Mouse (Mus musculus): ENCODE results near the gene Ak5. TPM values are rescaled to one million over a fixed set of nuclear protein-coding genes. Genes with fewer than 3 reads are reported as not detected.

Gene Ak5
- polyA plus RNA-seq, 1 experiment from 2014 or later = 1.8 TPM

DNA sequence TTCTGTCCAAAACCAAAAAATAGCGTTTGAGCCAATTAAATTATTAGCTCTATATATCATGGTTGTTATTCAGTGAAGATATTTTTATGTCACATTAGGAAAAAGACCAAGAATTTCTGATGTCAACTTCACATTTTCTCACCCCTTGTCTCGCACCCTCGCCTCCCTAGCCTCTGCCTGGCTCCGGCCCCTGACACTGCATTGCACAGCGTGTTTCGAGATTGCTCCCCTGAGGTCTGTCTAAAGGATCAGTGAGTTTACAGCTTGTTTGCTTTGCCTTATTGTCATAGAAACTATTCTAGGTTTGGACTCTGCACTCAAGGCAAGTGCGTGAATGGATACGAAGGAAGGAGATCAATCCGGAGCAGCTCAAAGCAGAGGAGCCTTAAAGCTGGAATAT is 20.9 kb upstream of the Ak5 start:
- no peak overlapping the region for H3K4me3 ChIP-seq
- no peaks in the 10 kb centered on the region for H3K9me3 ChIP-seq
- no peaks in the 10 kb centered on the region for H3K36me3 ChIP-seq
- H3K4me1 ChIP-seq = no peaks in the 10 kb centered on the region
- no peak overlapping the region for H3K9ac ChIP-seq
- 81% methylated on average over 9 of the region's 9 CpGs for whole genome bisulfite sequencing
- no peaks in the 10 kb centered on the region for H3K27me3 ChIP-seq
- H3K27ac ChIP-seq = no peak overlapping the region
- H3K4me2 ChIP-seq (replicated peaks) = no peak overlapping the region
- ATAC-seq (ENCODE audit: low FRiP score, low read depth) = no peak

DNA sequence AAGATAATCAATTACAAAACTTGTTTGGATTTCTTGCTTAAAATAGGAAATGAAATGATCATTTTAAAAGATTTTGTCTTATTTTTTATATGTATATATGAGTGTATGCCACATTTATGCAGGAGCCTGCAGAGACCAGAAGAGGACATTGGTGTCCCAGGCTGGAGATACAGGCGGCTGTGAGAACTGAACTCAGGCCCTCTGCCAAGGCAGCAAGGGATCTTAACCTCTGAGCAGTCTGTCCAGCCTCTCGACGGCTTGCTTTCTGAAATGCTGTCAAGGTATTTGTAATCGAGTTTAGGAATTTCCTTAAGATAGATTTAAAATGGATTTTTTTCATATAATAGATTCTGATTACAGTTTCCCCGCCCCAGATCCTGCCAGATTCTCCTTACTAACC is 20.4 kb upstream of the Ak5 start:
- H3K4me2 ChIP-seq (replicated peaks) = no peak overlapping the region
- WGBS = 86% methylated on average over 5 of the region's 5 CpGs
- H3K27ac ChIP-seq = no peak overlapping the region
- no peak for ATAC-seq (ENCODE audit: low FRiP score, low read depth)
- no peaks in the 10 kb centered on the region for H3K27me3 ChIP-seq
- no peaks in the 10 kb centered on the region for H3K36me3 ChIP-seq
- no peaks in the 10 kb centered on the region for H3K9me3 ChIP-seq
- no peak overlapping the region for H3K4me3 ChIP-seq
- H3K4me1 ChIP-seq = no peaks in the 10 kb centered on the region
- no peak overlapping the region for H3K9ac ChIP-seq

- Histone ChIP-seq H3K4me3 (no peak overlapping the region), H3K9ac (no peak overlapping the region), H3K4me1 (peaks cover 6% of the 10 kb centered on the region; the same call in 1 of the 2 replicates), H3K27me3 (peaks cover 11% of the 10 kb centered on the region), H3K27ac (no peak overlapping the region), H3K4me2 (replicated peaks) (no peak overlapping the region), H3K9me3 (no peaks in the 10 kb centered on the region), H3K36me3 (no peaks in the 10 kb centered on the region)
- ATAC-seq (ENCODE audit: low FRiP score, low read depth) = no peak
- 77% methylated on average over 6 of the region's 6 CpGs for WGBS
Observed at GRCm38 (mm10) chr3:152674663-152675062, 6.5 kb upstream of the Ak5 start.

DNA sequence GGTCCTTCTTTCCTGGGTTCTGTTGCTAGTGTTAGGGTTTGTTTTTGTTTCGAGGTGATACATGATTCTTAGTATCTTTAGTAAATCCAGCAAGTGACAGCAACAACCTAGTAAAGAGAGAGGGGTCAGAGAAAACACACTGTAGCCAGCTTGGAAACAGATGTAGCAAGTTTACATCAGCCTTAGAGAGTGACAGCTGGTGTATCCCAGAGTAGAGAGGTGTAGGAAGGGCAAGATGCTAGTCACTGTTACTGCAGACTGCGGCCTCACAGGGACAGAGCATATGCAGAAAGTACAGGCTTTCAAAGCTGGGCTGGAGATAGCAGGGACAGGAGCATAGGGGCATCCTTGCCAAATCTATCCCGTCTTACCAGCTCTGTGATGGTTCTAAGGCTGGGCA is 1.6 kb upstream of the Ak5 start:
- peaks cover 9% of the 10 kb centered on the region for H3K4me1 ChIP-seq
- ATAC-seq (ENCODE audit: low FRiP score, low read depth) = no peak
- H3K9me3 ChIP-seq = no peaks in the 10 kb centered on the region
- H3K27ac ChIP-seq = no peak overlapping the region
- H3K27me3 ChIP-seq = peaks cover 52% of the 10 kb centered on the region
- H3K4me3 ChIP-seq = no peak overlapping the region
- no peak overlapping the region for H3K9ac ChIP-seq
- no peaks in the 10 kb centered on the region for H3K36me3 ChIP-seq
- no peak overlapping the region for H3K4me2 ChIP-seq (replicated peaks)
- 72% methylated on average over 3 of the region's 3 CpGs for WGBS

DNA sequence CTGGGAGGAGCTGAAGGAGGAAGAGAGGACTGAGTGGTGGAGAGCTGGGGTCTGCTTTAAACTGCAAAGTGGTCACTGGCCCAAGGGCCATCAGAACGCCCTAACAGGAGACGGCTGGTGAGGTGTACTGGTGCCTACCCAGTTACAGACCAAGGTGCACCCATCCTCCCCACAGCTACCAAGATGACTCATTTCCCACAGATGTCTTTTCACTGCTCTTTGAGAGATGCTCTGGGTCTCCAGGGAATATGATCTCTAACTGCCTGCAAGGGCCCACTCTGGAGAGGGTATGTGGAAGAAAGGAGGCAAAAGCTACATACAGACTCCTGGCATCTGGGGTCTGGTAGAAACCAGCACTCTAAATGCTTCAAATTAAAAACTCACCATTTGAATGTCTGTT is 633 bp upstream of the Ak5 start:
- no peak overlapping the region for H3K27ac ChIP-seq
- H3K4me1 ChIP-seq = peaks cover 9% of the 10 kb centered on the region
- WGBS = 68% methylated on average over 2 of the region's 2 CpGs
- no peaks in the 10 kb centered on the region for H3K9me3 ChIP-seq
- no peaks in the 10 kb centered on the region for H3K36me3 ChIP-seq
- no peak for ATAC-seq (ENCODE audit: low FRiP score, low read depth)
- H3K4me3 ChIP-seq = no peak overlapping the region
- peaks cover 58% of the 10 kb centered on the region for H3K27me3 ChIP-seq
- H3K9ac ChIP-seq = no peak overlapping the region
- no peak overlapping the region for H3K4me2 ChIP-seq (replicated peaks)

DNA sequence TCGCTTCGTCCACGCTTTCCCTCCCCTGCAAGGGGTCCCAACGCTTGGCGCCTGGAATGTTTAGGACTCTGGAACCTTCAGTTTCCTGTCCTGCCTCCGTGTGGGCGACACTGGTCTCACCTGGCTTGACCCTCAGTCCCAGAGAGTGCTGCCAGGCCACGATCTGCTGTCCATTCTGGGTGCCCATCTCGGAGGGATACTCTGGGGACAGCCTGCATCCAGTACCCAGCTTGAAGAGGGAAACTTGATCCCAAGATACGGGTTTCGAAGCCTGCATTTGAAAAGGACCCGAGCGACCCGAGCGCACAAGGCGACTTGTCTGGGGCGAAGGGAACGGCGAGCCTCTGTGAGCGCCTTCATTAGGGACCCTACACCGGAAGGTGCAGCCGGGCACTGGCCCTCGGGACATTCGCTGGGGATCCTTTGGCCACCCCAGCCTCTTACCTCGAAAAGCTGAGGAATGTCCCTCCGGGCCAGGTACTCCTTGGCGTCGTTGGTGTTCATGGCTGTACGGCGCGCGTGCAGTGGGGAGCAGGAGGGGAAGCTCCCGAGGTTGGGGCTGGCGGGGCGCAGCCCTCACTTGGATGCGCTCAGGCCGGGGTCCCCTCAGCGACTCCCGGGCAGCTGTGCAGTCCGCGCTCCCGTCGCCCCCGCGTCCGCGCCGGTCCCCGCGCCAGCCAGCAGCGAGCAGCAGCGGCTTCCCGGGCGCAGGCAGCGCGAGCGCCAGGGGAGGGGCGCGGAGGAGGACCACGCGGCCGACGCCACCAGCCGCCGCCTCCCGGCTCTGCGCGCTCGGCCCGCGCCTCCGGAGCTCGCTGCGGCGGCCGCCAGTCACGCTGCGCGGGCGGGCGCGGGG is 576 bp downstream of the Ak5 start:
- Histone ChIP-seq H3K9ac (peak overlapping the region; percentile 69), H3K9me3 (no peaks in the 10 kb centered on the region), H3K4me1 (peaks cover 9% of the 10 kb centered on the region), H3K27me3 (peaks cover 58% of the 10 kb centered on the region), H3K27ac (no peak overlapping the region), H3K36me3 (no peaks in the 10 kb centered on the region), H3K4me2 (replicated peaks) (peak overlapping the region; percentile 98), H3K4me3 (peak overlapping the region; percentile 63)
- WGBS = 0% methylated on average over 52 of the region's 82 CpGs
- ATAC-seq (ENCODE audit: low FRiP score, low read depth) = peak; percentile 85

DNA sequence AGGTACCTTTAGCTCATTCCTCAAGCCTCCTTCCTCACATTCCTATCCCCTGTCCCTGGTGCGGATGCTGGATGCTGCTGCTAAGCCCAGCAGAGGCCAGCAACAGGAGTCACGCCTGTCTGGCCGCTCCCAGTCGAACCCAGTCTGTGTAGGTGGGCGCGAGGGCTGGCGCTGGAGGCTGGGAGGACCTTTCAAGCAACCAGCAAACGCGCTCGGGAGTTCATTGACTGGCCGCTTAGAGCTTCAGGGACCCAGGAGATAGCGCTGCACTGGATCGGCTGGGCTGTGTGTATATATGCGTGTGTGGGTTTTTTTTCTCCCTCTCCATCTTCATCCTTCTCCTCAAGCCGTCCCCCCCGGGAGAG is 1.2 kb downstream of the Ak5 start:
- Histone ChIP-seq H3K9me3 (no peaks in the 10 kb centered on the region), H3K4me2 (replicated peaks) (peak overlapping the region; percentile 98), H3K4me3 (peak overlapping the region; percentile 63), H3K27me3 (peaks cover 58% of the 10 kb centered on the region), H3K9ac (peak overlapping the region; percentile 69), H3K36me3 (no peaks in the 10 kb centered on the region), H3K4me1 (peaks cover 9% of the 10 kb centered on the region), H3K27ac (no peak overlapping the region)
- ATAC-seq (ENCODE audit: low FRiP score, low read depth) = no peak
- WGBS = under 1% methylated on average over 16 of the region's 16 CpGs

- H3K27me3 ChIP-seq = no peaks in the 10 kb centered on the region
- H3K9ac ChIP-seq = no peak overlapping the region
- no peaks in the 10 kb centered on the region for H3K36me3 ChIP-seq
- ATAC-seq (ENCODE audit: low FRiP score, low read depth) = no peak
- H3K4me3 ChIP-seq = no peak overlapping the region
- no peaks in the 10 kb centered on the region for H3K9me3 ChIP-seq
- no peak overlapping the region for H3K27ac ChIP-seq
- no peak overlapping the region for H3K4me2 ChIP-seq (replicated peaks)
- 86% methylated on average over 2 of the region's 2 CpGs for WGBS
- H3K4me1 ChIP-seq = no peaks in the 10 kb centered on the region
Observed at GRCm38 (mm10) chr3:152658592-152658991, 9.6 kb downstream of the Ak5 start.

DNA sequence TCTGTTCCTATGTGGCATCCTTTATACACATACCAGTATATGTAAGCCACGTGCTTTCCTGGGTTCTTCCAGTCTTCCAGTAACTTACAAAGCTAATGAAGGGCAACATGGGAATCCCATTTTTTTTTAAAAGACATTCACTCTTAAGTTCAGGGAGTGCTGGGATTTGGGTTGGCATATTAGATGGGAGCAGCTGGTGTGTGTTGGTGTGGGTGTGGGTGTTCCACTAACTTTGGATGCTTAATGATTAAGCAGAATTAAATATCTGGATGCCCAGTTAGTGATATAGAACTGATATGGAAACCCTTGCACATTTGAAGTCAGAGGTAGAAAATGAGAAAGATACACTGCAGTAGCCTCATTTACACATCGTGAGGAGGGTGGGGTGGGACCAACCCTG is 16.2 kb downstream of the Ak5 start:
- Histone ChIP-seq H3K9ac (no peak overlapping the region), H3K4me1 (no peaks in the 10 kb centered on the region), H3K36me3 (no peaks in the 10 kb centered on the region), H3K4me3 (no peak overlapping the region), H3K27ac (no peak overlapping the region), H3K9me3 (no peaks in the 10 kb centered on the region), H3K4me2 (replicated peaks) (no peak overlapping the region), H3K27me3 (no peaks in the 10 kb centered on the region)
- 86% methylated on average over 2 of the region's 2 CpGs for WGBS
- no peak for ATAC-seq (ENCODE audit: low FRiP score, low read depth)

GRCm38 (mm10) chr3:152644610-152645009 is 23.6 kb downstream of the Ak5 start:
- H3K4me1 ChIP-seq = no peaks in the 10 kb centered on the region
- H3K9me3 ChIP-seq = no peaks in the 10 kb centered on the region
- H3K36me3 ChIP-seq = no peaks in the 10 kb centered on the region
- ATAC-seq (ENCODE audit: low FRiP score, low read depth) = no peak
- no peak overlapping the region for H3K9ac ChIP-seq
- no peaks in the 10 kb centered on the region for H3K27me3 ChIP-seq
- 86% methylated on average over 5 of the region's 5 CpGs for WGBS
- no peak overlapping the region for H3K4me3 ChIP-seq
- H3K27ac ChIP-seq = no peak overlapping the region
- H3K4me2 ChIP-seq (replicated peaks) = no peak overlapping the region

GRCm38 (mm10) chr3:152625061-152625820 is 42.9 kb downstream of the Ak5 start:
- ATAC-seq (ENCODE audit: low FRiP score, low read depth) = no peak

GRCm38 (mm10) chr3:152620534-152620933 is 47.6 kb downstream of the Ak5 start:
- 61% methylated on average over 11 of the region's 11 CpGs for WGBS
- H3K36me3 ChIP-seq = no peaks in the 10 kb centered on the region

More at GRCm38 (mm10) chr3:152625061-152625820, 42.9 kb downstream of the Ak5 start:
- no peaks in the 10 kb centered on the region for H3K27me3 ChIP-seq
- H3K4me2 ChIP-seq (replicated peaks) = no peak overlapping the region
- no peak overlapping the region for H3K4me3 ChIP-seq
- no peaks in the 10 kb centered on the region for H3K9me3 ChIP-seq
- no peak overlapping the region for H3K27ac ChIP-seq
- no peak overlapping the region for H3K9ac ChIP-seq
- no peaks in the 10 kb centered on the region for H3K4me1 ChIP-seq
- 78% methylated on average over 10 of the region's 10 CpGs for WGBS
- no peaks in the 10 kb centered on the region for H3K36me3 ChIP-seq

More at GRCm38 (mm10) chr3:152620534-152620933, 47.6 kb downstream of the Ak5 start:
- H3K4me3 ChIP-seq = no peak overlapping the region
- no peaks in the 10 kb centered on the region for H3K27me3 ChIP-seq
- H3K9me3 ChIP-seq = no peaks in the 10 kb centered on the region
- no peaks in the 10 kb centered on the region for H3K4me1 ChIP-seq
- ATAC-seq (ENCODE audit: low FRiP score, low read depth) = no peak
- no peak overlapping the region for H3K4me2 ChIP-seq (replicated peaks)
- H3K9ac ChIP-seq = no peak overlapping the region
- no peak overlapping the region for H3K27ac ChIP-seq
